Mouse (Mus musculus) right cerebral cortex, adult 18-20 months (tissue): ENCODE measurements around the gene Pnrc2.

ENCODE experiments used
- DNase-seq: peaks from one replicate; pipeline ENCODE4 v3.0.0; 2022; ENCODE audit warnings: mixed read lengths

The Pnrc2 gene

GRCm38 (mm10) chr4:135857597-135858186 is 16.0 kb downstream of the Pnrc2 start:
- DNase-seq = no peak

DNA sequence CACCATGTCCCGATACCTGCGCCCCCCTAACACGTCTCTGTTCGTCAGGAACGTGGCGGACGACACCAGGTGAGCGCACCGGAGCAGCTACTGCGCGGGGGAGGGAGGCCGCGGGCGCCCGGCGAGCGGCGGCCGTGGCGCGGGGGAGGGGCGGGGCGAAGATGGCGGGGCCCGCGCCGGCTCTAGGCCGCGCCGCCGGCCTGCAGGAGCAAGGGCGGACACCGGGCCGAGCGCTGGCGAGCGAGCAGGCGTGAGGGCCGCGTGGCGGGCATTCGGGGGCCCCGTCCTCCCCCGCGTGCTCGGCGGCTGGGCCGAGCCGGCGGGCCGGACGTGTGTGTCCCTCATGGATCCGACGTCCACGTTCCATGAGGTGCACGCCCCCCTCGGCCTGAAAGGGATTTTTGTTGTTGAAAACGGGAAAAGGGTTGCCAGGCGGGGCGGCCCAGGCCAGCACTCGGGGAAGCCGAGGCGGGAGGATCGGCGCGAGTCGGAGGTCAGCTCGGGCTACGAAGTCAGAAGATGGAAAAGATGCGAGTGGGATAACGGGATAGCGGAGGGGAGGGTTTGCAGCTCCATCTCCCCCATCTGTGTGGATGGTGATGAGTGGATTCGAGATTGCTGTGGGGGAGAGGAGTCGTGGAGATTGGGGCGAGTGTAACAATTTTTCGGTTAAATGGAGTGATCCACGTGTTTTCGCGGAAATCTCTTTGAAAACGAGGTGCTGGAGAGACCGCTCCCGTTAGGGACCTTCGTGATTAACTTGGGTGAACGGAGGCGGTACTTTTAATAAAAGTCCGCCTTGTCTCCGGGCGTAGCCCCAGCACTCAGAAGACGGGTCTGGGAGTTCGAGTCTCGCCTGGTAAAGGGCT is 17.2 kb downstream of the Pnrc2 start:
- DNase-seq = peak; percentile 47

GRCm38 (mm10) chr4:135855536-135856222 is 18.0 kb downstream of the Pnrc2 start, which contains the start of gene Srsf10:
Gene Srsf10, plus strand, starts transcription at chr4:135855747.
- DNase-seq = peak; percentile 95

GRCm38 (mm10) chr4:135855080-135855479 is 18.6 kb downstream of the Pnrc2 start:
- DNase-seq = no peak

DNA sequence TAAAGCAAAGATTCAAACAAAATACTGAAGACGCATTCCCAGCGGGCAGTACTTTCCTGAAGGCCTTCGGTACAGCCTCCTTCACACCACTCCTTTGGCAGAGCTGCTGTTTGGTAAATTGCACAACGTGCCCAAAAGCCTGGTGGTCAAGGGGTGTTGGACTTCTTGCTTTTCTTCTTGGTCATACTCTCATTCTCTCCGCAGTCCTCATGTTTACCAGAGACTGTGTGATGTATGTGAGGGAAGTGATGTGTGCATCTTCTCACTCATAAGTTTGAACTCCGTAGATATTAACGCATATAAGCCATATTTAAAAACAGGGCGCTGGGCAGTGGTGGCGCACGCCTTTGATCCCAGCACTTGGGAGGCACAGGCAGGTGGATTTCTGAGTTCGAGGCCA is 19.0 kb downstream of the Pnrc2 start:
- DNase-seq = no peak

GRCm38 (mm10) chr4:135853987-135854546 is 19.6 kb downstream of the Pnrc2 start:
- DNase-seq = peak; percentile 45

GRCm38 (mm10) chr4:135851942-135852341 is 21.7 kb downstream of the Pnrc2 start:
- DNase-seq = no peak

DNA sequence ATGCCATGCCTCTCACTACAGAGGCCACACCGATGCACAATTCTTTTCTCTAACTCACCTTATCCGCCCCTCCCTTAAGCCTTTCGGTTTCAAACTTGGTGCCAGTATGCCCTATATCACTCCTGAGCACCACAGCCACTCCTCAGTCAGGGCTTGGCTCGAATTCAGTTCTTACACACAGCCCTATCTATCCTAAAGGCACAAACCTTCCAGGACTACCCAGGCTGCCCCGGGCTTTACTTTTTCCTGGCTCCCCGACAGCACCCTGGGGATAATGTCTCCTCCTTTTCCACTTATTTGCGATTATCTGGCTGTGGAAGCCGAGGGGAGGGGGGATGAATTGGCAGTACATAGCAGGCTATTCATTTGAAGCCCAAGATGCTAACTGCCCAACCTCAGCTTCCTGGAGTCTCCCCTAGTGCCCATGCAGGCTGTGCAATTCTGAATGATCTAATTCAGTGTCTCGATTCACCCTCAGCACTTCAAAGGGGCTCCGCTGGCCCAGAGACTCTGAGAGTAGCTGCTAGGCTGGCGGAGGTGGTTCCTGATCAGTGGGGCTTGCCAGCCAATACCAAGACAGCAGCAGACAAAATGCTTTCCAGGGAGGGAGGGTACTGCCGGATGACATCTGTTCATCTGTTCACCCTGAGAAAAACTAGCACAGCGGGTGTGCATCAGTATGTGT is 23.1 kb downstream of the Pnrc2 start:
- DNase-seq = peak; percentile 60

DNA sequence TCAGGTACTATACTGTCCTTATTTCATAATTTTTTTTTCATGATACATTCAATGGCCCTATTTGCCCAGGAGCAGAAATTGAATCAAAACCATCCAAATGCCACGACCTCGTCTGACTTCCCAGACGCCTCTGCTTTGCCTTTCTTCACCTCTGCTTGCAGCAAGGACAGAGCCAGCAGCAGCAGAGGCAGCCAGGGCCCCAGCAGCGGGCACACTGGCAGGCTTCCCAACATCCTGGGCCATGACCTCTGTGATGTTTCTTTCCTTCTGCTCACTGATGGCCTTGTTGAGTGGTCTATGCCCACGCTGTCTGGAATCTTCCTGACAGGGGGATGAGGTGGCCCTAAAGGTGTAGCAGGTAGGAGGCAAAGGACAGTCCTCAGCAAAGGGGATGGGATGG is 26.1 kb downstream of the Pnrc2 start:
- no peak for DNase-seq

GRCm38 (mm10) chr4:135844400-135844799 is 29.2 kb downstream of the Pnrc2 start:
- DNase-seq = no peak

DNA sequence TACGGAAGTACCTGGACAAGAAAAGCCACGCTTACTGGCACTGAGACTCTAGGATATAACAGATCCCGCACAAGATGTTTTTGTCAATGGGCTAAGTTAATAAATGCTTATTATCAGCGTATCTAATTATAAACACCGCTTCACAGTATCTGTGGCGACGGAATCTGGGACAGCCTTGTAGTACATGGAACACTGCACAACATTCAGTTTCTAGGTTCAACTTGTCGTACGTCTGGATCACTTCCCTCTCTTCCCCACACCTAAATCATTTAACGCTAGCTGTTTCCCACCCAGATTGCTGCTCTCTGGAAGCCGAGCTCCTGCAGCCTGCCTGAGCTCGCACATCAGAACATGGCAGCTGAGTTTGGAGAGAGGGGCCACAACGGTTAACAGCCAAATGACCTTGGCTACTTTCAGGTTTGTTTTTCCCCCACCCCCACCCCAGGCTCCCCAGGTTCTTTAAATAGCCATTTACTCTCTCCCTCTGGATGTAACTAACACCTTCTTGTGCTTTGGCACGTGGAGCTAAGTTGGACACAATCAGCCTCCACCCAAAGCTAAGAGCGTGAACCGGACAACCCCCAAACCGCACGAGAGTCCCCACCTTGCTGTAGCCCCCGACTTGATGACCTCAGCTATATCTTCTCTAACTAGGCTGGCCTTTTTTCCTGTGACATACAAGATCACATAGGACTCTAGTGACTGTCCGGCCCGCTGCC is 34.2 kb downstream of the Pnrc2 start:
- DNase-seq = no peak

GRCm38 (mm10) chr4:135838925-135839292 is 34.7 kb downstream of the Pnrc2 start:
- DNase-seq = no peak

DNA sequence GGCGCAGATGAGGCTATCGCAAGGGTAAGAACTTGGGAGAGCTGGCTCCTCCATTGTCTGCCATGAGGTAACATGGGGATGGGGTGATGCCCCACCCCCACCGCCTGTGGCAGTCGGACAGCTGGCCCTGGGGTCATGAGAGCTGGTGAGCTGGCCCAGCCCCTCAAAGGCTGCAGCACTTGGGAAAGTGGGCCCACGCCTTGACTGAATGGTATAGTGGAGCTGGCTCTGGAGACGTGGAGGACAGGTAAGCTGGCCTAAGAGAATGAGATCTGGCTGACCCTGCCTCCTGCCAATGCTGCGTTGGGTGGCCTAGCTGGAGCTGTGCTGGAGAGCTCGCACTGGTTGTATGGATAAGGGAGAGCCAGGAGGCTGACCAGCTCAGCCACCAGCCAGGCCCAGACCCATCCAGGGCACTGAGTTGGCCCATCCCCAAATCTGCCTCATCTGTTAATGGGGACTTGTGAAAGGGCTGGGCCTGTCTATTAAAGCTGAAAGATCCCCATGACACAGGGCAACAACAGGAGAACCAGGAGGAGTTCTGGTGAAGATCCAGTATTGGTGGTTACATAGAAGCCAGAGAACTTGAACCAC is 39.4 kb downstream of the Pnrc2 start:
- DNase-seq = no peak

GRCm38 (mm10) chr4:135833301-135834123 is 40.1 kb downstream of the Pnrc2 start:
- no peak for DNase-seq

DNA sequence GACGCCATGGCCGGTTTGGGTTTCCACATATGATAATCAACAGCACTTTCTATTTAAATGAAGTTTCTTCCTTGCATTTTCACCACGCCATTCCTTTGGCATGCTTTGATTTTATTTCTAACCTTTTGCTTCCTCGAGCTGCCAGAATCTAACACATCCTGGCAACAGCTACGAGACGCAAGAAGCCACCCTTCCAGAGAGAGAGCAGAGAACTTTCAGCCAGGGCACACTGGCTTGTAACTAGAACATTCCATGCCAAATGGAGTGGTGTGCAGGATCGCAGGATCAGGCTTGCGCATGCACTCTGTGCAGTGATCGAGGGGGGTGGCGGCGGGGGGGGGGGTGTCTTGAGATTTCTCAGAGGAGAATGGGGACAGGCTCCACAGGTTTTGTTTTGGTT is 41.6 kb downstream of the Pnrc2 start:
- DNase-seq = no peak

GRCm38 (mm10) chr4:135828491-135828890 is 45.2 kb downstream of the Pnrc2 start:
- DNase-seq = peak; percentile 82

DNA sequence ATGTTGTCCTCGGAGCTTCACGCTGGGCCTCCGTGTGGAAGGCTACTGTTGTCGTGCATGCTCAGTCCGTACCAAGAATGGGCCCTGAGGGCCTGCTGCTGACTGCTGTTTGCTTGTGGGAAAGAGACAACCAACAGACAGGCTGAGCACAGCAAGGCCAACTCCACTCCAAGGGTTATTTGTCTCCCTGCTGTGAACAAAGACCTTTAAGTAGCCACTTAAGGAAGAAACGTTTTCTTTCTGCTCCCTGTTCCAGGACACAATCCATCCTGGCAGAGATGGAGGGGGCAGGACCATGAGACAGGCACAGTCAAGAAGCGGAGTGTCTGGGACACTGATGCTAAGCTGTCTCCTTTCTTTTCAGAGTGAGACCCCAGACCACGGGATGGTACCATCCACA is 49.4 kb downstream of the Pnrc2 start:
- no peak for DNase-seq

DNA sequence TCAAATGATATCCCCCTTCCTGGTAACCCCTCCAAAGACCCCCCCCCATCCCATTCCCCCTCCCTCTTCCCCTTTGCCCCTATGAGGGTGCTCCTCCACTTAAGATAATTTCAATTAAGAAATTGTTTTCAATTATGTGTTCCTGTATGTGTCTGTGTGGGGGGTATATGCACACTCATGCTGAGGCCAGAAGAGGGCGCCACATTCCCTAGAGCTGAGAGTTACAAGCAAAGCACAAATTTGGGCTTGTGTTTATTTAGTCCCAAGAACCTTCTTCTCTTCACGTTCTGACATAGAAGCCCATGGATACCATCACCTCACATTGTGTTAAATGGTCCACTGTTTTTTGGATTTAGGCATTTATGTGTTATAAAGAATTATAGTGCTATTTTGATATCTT is 50.4 kb downstream of the Pnrc2 start:
- no peak for DNase-seq

- DNase-seq = no peak
Observed at GRCm38 (mm10) chr4:135821772-135822171, 51.9 kb downstream of the Pnrc2 start.
